In genomic region chr17:44410961-44411360, GRCm38 (mm10) we compare ENCODE assay signal across 31 mouse cellular contexts.
"Had no signal": no experiment of that assay in that cellular context is flagged by ENCODE, and none has a peak within 500 bp of the region (broad histone marks: within the 10 kb centered on the region; RNA-seq: fewer than 3 reads in every experiment).

No protein-coding gene starts in this region.

- H3K9me3 ChIP-seq: limb, embryonic 10.5 days; limb, embryonic 15.5 days; liver, embryonic 12.5 days; liver, embryonic 13.5 days; liver, embryonic 15.5 days; lung, embryonic 15.5 days; midbrain, embryonic 15.5 days had no signal

- DNase-seq: left cerebral cortex, postnatal 4 days; liver; liver, embryonic 13.5 days; liver, postnatal 0 days; lung, adult 18-20 months; lung, adult 2 months; lung, embryonic 14.5 days; lung, postnatal 10 days; lung, postnatal 14 days; lung, postnatal 36 days; lung, postnatal 4 days; midbrain, embryonic 14.5 days had no signal

- H3K27ac ChIP-seq: limb, embryonic 10.5 days; limb, embryonic 12.5 days; limb, embryonic 13.5 days; limb, embryonic 15.5 days; liver, embryonic 12.5 days; liver, embryonic 13.5 days; liver, embryonic 14.5 days; liver, embryonic 15.5 days; lung, embryonic 15.5 days; macrophage; midbrain, embryonic 10.5 days; midbrain, embryonic 12.5 days; midbrain, embryonic 13.5 days; midbrain, embryonic 15.5 days had no signal

- H3K27me3 ChIP-seq: limb, embryonic 15.5 days; liver, embryonic 12.5 days; liver, embryonic 13.5 days; liver, embryonic 15.5 days; lung, embryonic 15.5 days; midbrain, embryonic 12.5 days; midbrain, embryonic 13.5 days; midbrain, embryonic 15.5 days had no signal

- H3K4me2 ChIP-seq: limb, embryonic 12.5 days; limb, embryonic 13.5 days; limb, embryonic 15.5 days; liver, embryonic 11.5 days; liver, embryonic 12.5 days; liver, embryonic 13.5 days; liver, embryonic 15.5 days; lung, embryonic 14.5 days; lung, embryonic 15.5 days; midbrain, embryonic 11.5 days; midbrain, embryonic 12.5 days; midbrain, embryonic 13.5 days; midbrain, embryonic 15.5 days had no signal

- H3K9ac ChIP-seq: limb, embryonic 12.5 days; limb, embryonic 13.5 days; limb, embryonic 15.5 days; liver, embryonic 12.5 days; liver, embryonic 13.5 days; liver, embryonic 14.5 days; liver, embryonic 15.5 days; liver, postnatal 0 days; lung, embryonic 14.5 days; lung, embryonic 15.5 days; midbrain, embryonic 12.5 days; midbrain, embryonic 13.5 days; midbrain, embryonic 15.5 days had no signal

- ATAC-seq: liver, embryonic 12.5 days; liver, postnatal 0 days; lung, postnatal 0 days; midbrain, embryonic 13.5 days; midbrain, embryonic 15.5 days; midbrain, embryonic 16.5 days had no signal

- H3K4me1 ChIP-seq: liver, embryonic 12.5 days; liver, embryonic 13.5 days; liver, embryonic 15.5 days; lung, embryonic 15.5 days; megakaryocyte, embryonic 14.5 days; midbrain, embryonic 10.5 days; midbrain, embryonic 12.5 days; midbrain, embryonic 13.5 days; midbrain, embryonic 15.5 days had no signal

- H3K36me3 ChIP-seq: limb, embryonic 10.5 days; limb, embryonic 12.5 days; limb, embryonic 13.5 days; limb, embryonic 15.5 days; liver, embryonic 12.5 days; liver, embryonic 13.5 days; liver, embryonic 15.5 days; lung, embryonic 15.5 days; midbrain, embryonic 10.5 days; midbrain, embryonic 12.5 days; midbrain, embryonic 13.5 days; midbrain, embryonic 15.5 days had no signal

- H3K4me3 ChIP-seq: limb, embryonic 10.5 days; limb, embryonic 12.5 days; limb, embryonic 13.5 days; limb, embryonic 15.5 days; liver, embryonic 12.5 days; liver, embryonic 13.5 days; liver, embryonic 15.5 days; lung, embryonic 15.5 days; megakaryocyte, embryonic 14.5 days; midbrain, embryonic 10.5 days; midbrain, embryonic 12.5 days; midbrain, embryonic 13.5 days; midbrain, embryonic 15.5 days; myocyte had no signal
